Comparison of ENCODE assay signal across 10 mouse cellular contexts in the genomic region with DNA sequence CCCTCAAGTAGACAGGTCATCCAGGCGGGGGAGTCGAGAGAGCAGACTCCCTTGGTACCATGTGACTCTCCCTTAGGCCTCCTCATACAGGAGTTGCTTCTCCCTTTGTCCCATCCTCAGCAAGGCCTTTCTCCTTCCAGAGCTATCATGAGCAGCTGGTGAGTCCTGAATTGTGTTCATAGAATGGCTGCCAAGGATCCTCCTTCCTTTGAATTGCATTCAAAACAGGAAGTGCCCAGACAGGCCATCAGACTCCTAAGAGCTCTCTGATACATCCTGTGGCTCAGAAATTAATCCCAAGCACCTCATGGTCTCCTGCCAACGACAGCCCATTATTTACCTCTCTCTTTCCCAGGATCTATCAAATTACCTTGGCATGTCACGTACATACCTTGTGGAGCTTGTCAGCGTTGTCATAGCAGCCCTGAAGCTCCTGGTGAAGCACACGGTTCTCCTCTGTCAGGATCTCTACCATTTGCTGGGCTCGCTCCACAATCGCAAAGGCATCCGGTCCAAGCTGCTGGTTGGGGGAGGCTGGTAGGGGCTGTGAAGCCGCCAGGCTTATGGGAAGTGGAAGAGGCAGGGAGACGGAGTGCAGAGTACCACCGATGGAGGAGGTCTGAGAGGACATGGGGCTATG.
A peak's percentile ranks its signal among the peaks of the same experiment; 100 is the strongest.
DNase-seq lines count a peak whose midpoint lies in the region; ATAC-seq and TF ChIP-seq lines count a peak whose summit lies in the region.
"Had no signal": no experiment of that assay in that cellular context is flagged by ENCODE, and none has a peak within 500 bp of the region (broad histone marks: within the 10 kb centered on the region; RNA-seq: fewer than 3 reads in every experiment).

No protein-coding gene starts in this region.

- H3K27me3 ChIP-seq in hindbrain, embryonic 16.5 days (replicated peaks; ENCODE audit: control insufficient read depth, insufficient read depth, low read length): no peaks in the 10 kb centered on the region
- H3K27me3 ChIP-seq: CH12.LX had no signal

- intact Hi-C loops in gastrocnemius, adult 2 months (cut with DNase I): no loop called here

- no peak for TF ChIP-seq CTCF in gastrocnemius, adult 2 months (IDR thresholded peaks at IDR 0.05)

- peaks cover 4% of the 10 kb centered on the region; the same call in 1 of the 2 replicates for H3K36me3 ChIP-seq in hindbrain, embryonic 16.5 days (ENCODE audit: control insufficient read depth, insufficient read depth, low read length)

- H3K9ac ChIP-seq in hindbrain, embryonic 16.5 days (ENCODE audit: low read depth, low read length): no peak overlapping the region

- no peaks in the 10 kb centered on the region for H3K9me3 ChIP-seq in hindbrain, embryonic 16.5 days (ENCODE audit: control insufficient read depth, low read length)

- no peak overlapping the region for H3K4me2 ChIP-seq in hindbrain, embryonic 16.5 days (ENCODE audit: low read length)

- 63% methylated on average over 12 of the region's 12 CpGs for WGBS in hindbrain, embryonic 16.5 days

- H3K4me1 ChIP-seq in hindbrain, embryonic 16.5 days (ENCODE audit: control insufficient read depth, insufficient read depth, low read depth, low read length): no peaks in the 10 kb centered on the region; the same call in none of the 2 replicates

- DNase-seq in gastrocnemius, adult 2 months: peak; percentile 47
- DNase-seq in gastrocnemius, adult 8-10 months (ENCODE audit: low spot score in 2 of 2): no peak
- peak; percentile 6 for DNase-seq in brain, embryonic 18.5 days (ENCODE audit: low read depth, low spot score)
- DNase-seq in lung, postnatal 25 days (ENCODE audit: low spot score): peak; percentile 54
- no peak for DNase-seq in left cerebral cortex, adult 9 months (ENCODE audit: low spot score in 2 of 2)
- no peak for DNase-seq in gastrocnemius, postnatal 4 days (ENCODE audit: low spot score in 2 of 2)
- no peak for DNase-seq in spleen, adult 18-20 months

- ATAC-seq in hindbrain, embryonic 16.5 days: peak; percentile 85

- no peak overlapping the region for H3K4me3 ChIP-seq in gastrocnemius, adult 2 months
- H3K4me3 ChIP-seq in hindbrain, embryonic 16.5 days (ENCODE audit: low read length): no peak overlapping the region

- peak overlapping the region; percentile 67 for H3K27ac ChIP-seq in gastrocnemius, adult 2 months
- H3K27ac ChIP-seq in hindbrain, embryonic 16.5 days (ENCODE audit: low read depth, low read length): peak overlapping the region; percentile 55
- H3K27ac ChIP-seq: macrophage had no signal

Comparison
In these comparisons a context has a peak if more than half of its experiments do, and no peak if none do; other contexts are left out.
1. DNase-seq: peak in gastrocnemius, adult 2 months (single experiment), brain, embryonic 18.5 days (single experiment) and lung, postnatal 25 days (single experiment); none in gastrocnemius, adult 8-10 months (0 of 2), left cerebral cortex, adult 9 months (0 of 2), gastrocnemius, postnatal 4 days (0 of 2) and spleen, adult 18-20 months (0 of 2).